Mouse (Mus musculus) gonadal fat pad, adult 2 months (tissue): ENCODE measurements around the gene Nme2. TPM values are rescaled to one million over a fixed set of nuclear protein-coding genes. Genes with fewer than 3 reads are reported as not detected.

Source experiments
- DNase-seq: peaks from one replicate; pipeline ENCODE4 v3.0.0-alpha.2; 2012; ENCODE audit warnings: low read depth
- polyA plus RNA-seq: library from polyadenylated mRNA; depleted of rRNA; stranded (reverse); fragments of >200 nt; gene quantifications from 2 replicates; pipeline ENCODE4 v1.2.3, GENCODE M21; 2012; rRNA removed

The Nme2 gene
- 187 and 256 TPM in 2 replicates for polyA plus RNA-seq

GRCm38 (mm10) chr11:93956159-93956558 lies at the start of gene Nme2:
Nme2 (minus strand) TSS chr11:93956259.
- DNase-seq = no peak

- no peak for DNase-seq
Observed at GRCm38 (mm10) chr11:94003346-94003745, 47.3 kb upstream of the Nme2 start.

GRCm38 (mm10) chr11:93999276-93999675 lies 43.2 kb upstream of the Nme2 start:
- DNase-seq = no peak

GRCm38 (mm10) chr11:93997141-93997775 lies 41.2 kb upstream of the Nme2 start:
- peak; percentile 88 for DNase-seq

GRCm38 (mm10) chr11:93996306-93997140 lies 40.5 kb upstream of the Nme2 start:
- no peak for DNase-seq

- no peak for DNase-seq
Observed at GRCm38 (mm10) chr11:93995720-93996305, 39.8 kb upstream of the Nme2 start, which contains the start of gene Spag9. Spag9 (plus strand) TSS chr11:93996091.

GRCm38 (mm10) chr11:93995111-93995719 lies 39.2 kb upstream of the Nme2 start:
- peak; percentile 70 for DNase-seq

- no peak for DNase-seq
Observed at GRCm38 (mm10) chr11:93994531-93994930, 38.5 kb upstream of the Nme2 start.

- no peak for DNase-seq
Observed at GRCm38 (mm10) chr11:93988328-93989062, 32.4 kb upstream of the Nme2 start.

GRCm38 (mm10) chr11:93987625-93988327 lies 31.7 kb upstream of the Nme2 start:
- DNase-seq = no peak

- DNase-seq = no peak
Observed at GRCm38 (mm10) chr11:93987026-93987425, 31.0 kb upstream of the Nme2 start.

GRCm38 (mm10) chr11:93986298-93986697 lies 30.2 kb upstream of the Nme2 start:
- DNase-seq = no peak

- DNase-seq = no peak
Observed at GRCm38 (mm10) chr11:93985265-93985664, 29.2 kb upstream of the Nme2 start.

GRCm38 (mm10) chr11:93984619-93985018 lies 28.6 kb upstream of the Nme2 start:
- no peak for DNase-seq

- DNase-seq = no peak
Observed at GRCm38 (mm10) chr11:93979502-93980049, 23.5 kb upstream of the Nme2 start.

- no peak for DNase-seq
Observed at GRCm38 (mm10) chr11:93972951-93973350, 16.9 kb upstream of the Nme2 start.

GRCm38 (mm10) chr11:93969799-93970198 lies 13.7 kb upstream of the Nme2 start:
- no peak for DNase-seq

- no peak for DNase-seq
Observed at GRCm38 (mm10) chr11:93969171-93969570, 13.1 kb upstream of the Nme2 start.

GRCm38 (mm10) chr11:93968848-93969128 lies 12.7 kb upstream of the Nme2 start:
- no peak for DNase-seq

GRCm38 (mm10) chr11:93968005-93968847 lies 12.2 kb upstream of the Nme2 start, which contains the start of the genes Gm20390 and Nme1:
Gm20390 (minus strand) TSS chr11:93968293.
Nme1 (minus strand) TSS chr11:93968521.
- peak; percentile 84 for DNase-seq
